Mouse (Mus musculus): ENCODE data around the gene Cc2d1b.

Cc2d1b gene

DNA sequence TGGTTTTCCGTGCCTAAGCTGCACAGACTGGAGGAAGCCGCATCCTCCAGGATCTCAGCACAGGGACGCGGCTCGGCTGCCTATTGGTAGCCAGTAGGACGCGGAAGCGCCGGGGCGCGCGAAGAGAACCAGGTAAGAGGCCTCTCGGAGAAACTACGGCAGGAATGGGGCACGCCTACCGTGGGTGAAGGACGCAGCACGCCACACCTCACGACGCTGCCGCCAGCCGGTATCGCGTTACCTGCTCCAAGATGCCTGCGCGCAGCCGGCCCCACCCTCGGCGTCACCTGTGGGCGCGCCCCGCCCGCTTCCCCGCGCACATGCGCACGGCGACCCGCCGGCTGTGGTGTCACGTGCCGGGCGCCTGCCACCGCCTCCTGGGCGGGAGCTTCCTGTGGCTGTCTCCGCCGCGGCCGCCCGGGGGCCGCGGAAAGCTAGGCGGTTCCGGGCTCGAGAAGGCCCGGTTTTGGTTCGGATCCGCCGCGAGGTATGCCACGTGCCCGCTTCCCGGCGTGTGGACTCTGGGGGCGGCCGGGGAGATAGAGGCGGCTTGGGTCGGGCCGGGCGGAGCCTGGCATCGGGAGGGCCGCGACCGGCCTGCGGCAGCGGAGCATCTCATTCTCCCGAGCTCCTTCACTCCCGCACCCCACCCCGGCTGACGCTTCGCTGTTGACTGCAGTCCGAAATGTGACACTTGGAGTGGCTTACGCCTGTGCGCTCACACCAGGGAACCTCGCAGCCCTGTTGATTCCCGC, at the start of gene Cc2d1b:
Gene Cc2d1b, plus strand, starts transcription at position 354 of the 755 bp plus-strand sequence.
- peak; percentile 92 for DNase-seq

DNA sequence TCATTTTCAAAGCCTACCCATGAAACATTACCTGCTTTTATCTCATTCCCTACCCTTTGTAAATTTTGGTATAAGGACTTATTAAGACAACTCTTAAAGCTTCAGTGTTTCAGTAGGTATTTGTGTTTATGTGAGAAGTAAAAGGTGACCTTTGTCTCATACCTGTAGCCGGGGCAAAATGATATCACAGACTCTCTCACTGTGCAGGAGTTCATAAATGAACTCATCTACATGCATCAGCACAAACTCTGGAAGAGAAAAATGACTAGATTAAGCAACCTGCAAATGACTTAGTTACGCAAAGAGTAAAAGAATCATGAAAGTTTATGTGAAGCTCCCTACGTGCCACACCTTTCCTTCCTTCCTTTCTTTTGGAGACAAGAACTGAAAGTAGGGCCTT, 47.1 kb upstream of the Cc2d1b start:
- no peak for DNase-seq

DNA sequence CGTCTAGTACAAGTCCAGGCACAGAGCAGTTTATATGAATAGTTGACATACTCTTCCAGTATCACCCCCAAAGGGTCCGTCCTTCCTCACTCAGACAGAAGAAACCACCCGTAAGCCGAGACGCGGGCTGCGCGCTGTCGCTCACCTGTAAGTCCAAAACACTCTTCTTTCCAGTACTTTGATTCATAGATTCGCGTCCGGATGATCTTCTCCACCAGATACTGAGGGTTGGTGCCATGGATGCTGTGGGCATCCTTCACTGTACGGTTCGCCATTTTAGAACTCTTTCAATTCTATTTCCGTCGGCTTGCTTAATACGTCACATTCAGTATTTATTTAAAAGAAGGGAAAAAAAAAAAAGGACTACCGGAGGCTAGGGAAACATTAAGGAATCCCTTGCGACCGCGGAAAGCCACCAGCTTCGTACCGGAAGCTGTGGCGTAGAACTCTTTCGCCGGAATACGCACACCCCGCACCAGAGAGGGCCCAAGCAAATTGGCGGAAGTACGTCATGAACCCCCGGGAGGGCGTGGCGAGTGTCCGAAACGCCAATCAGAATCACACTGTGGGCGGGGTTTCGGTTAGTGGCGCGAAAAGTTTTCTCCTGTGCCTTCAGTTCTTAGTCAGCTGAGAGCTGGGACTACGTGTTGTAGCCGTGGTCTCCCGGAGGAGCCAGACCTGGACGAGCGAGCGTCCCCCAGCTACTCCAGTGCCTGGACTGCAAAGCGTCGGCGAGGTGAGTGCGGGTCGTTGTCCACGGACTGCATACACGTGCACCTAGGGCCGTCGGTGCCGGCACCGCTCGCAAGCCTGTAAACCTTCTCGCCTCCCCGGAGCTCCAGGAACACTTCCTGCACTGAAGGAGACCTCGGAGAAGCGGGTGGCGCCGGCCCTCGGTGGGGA, 40.6 kb upstream of the Cc2d1b start, which contains the start of the genes Prpf38a and Orc1:
Gene Prpf38a, minus strand, starts transcription at position 497 of the 903 bp plus-strand sequence.
Gene Orc1, plus strand, starts transcription at position 584 of the 903 bp plus-strand sequence.
- peak; percentile 96 for DNase-seq

DNA sequence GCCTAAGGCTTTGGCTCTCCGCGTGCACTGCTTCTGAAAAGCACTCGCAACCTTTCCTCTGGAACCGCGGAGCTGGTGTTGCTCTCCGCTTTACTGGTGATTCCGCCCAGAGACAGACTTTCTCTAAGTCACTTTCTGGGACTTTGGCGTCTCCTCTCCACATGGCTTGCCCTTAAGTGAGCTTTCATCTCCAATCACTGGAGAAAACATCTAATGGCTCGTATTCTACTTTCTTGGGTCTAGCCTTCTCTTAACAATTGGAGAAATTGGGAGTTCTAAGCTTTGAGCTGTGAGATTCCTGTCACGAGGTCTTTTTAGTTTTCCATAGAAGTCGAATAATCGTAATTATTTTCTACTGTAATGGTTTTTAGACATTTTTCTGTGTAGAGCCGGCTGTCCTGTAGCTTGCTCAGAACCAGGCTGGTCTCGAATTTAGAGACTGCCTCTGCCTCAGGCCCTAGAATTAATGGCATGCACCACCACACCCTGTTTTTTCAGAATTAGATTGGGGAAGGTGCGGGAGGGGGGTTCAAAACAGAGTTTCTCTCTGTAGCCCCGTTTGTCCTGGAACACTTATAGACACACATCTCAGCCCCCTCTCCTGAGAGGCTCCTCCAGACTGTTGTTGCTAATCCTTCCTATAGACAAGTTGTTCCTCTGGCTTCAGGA, 39.9 kb upstream of the Cc2d1b start:
- DNase-seq: no peak

DNA sequence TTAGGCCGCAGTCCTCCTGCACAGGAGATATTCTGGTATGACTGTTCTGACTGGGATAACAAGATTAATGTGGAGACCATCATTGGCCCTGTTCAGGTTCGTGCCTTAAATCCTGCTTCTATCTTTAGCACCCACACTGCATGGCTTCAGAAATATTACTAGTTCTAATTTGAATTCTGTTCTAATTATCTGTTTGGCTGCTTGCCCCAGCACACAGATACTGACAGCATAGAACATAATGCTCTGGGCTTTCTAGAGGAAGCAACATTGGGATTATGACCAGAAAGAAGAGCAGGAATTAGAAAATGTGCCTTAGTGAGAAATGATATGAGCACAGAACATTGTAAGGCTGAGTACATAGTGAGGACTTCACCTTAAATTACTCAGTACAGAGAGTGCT, 26.4 kb upstream of the Cc2d1b start:
- DNase-seq: peak; percentile 32

DNA sequence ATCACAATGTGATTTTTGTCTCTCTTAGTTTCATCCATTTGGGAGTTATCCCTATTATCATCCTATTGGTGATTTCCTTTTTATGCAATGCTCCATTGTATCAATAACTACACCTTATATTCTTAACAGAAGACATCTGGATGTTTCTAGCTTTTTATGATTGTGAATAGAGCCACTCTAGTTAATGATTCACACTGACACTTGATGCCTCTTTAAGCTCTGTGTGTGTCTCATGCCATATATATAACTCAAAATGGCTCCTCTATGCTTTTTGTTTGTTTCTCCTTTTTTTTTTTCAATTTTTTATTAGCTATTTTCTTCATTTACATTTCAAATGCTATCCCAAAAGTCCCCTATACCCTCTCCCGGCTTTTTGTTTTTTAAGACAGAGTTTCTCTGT, 24.0 kb upstream of the Cc2d1b start:
- no peak for DNase-seq

DNA sequence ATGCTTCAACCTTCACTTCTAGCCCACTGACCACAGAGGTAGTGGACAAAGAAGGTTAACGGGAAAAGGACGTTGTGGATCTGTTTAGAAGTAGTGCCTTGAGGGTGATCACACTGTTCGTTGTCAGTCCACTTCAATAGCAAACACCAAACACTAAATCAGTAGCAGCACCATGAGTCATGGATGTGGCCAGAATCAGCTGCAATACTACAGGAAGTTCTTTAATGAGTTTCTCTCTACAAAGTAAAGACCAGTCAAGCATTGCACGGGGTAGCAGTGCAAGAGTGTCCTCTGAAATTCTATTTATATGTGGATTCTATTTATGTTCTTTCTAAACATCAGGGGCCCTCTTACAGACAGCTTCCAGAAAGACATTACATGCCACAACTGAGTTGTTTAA, 21.4 kb upstream of the Cc2d1b start:
- DNase-seq: no peak

DNA sequence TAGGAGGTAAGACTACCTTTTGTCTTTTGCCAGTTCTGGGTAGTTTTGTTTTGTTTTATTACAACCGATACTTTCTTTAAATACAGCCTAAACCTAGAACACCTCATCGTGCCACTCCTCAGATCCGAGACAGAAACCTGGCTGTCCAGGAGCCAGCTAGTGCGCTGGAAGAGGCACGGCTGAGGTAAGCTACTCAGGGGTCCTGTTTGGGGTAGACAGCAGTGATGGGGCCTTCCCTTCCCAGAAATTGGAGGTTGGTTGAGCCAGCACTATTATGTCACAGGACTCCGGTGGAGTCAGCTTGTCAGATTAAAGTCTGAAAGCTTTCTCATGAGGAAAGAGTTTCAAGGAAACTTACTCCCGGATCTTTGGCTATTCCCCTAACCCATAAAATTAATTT, 17.9 kb upstream of the Cc2d1b start:
- DNase-seq: no peak

DNA sequence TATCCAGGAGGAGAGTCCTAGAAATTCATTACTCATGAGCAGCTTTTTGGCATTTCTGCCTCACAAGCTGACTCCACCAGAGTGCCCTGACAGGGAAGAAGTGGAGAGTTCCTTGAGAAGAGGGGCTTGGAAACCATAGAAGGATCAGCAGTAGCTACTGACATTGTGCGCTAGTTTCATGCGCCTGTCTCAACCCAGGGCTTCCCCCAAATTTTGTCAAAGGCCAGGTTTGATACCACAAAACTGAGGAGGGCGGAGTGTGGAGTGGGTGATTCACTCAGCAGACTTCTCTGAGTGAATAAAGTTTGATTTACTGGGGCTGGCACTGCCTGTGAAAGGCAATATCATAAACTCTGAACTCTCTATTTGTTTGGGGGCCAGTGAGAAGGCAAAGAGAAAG, 11.1 kb upstream of the Cc2d1b start:
- DNase-seq: no peak

DNA sequence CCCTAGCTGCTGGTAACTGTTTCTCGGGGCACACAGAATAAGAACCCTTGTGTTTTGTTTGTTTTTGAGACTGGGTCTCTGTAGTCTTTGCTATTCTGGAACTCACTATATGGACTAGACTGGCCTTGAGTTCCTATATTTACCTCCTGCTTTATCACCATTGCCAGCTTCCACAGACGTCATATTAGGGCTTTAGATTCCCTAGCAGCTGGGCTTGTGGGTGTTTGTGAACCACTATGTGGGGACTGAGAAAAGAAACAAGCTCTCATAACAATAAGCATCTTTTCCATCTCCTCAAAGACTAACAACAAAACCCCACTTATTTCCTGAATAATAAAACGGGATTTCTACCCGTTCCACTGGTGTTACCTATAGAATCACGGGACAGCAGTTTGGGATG, 8.8 kb upstream of the Cc2d1b start:
- no peak for DNase-seq

DNA sequence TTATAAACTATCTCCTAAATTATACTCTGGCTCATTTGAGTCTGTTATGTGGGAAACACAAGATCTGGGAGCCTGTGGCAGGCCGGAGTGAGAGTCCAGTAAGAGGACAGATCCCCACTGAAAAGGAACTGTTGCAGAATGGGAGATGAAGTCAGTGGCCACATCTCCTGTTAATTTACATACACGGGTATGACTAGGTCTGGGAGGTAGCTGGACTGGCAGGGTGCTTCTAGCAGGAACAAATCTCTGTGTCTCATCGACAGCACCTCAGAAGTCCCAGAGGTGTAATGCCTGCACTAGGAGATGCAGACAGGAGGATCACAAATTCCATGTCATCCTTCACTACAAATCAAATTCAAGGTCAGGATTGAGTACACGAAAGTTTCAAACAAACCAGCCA, 1.2 kb upstream of the Cc2d1b start:
- DNase-seq: peak; percentile 16

DNA sequence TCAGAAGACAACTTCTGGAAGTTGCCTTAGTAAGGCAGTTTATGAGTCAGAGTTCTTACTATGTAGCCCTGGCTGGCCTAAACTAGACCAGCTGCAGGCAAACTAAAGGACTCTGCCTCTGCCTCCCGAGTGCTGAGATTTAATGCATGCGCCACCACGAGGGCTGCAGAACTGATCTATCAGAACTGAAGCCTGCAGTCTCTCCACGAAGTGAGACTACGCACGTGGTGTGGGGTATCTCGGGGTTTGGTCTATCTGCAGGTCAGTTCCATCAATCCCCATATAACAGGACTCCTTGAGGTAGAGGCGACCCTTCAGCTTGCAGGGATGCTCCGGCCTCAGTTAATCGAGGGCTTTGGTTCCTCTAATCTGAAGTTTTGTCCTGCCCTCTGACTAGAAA, 575 bp upstream of the Cc2d1b start:
- no peak for DNase-seq

DNA sequence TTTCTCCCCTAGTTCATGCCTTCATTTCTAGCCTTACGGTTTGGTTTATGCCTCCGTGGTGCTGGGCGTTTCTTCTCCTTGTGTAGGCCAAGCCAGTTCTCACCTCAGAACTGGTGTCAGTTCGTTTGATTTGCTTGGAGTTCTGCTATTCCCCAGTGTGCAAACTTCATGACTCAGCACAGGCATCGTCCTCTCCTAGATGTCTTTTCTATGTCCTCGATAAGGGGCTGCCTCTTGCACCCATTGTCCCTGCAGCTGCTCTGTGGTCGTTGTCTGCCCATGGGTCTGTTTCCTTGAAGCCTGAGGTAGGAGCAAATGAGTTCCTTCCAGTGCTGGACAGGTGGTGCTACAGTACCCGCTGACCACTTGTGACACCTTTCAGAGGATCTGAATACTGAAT, 796 bp downstream of the Cc2d1b start:
- peak; percentile 15 for DNase-seq

DNA sequence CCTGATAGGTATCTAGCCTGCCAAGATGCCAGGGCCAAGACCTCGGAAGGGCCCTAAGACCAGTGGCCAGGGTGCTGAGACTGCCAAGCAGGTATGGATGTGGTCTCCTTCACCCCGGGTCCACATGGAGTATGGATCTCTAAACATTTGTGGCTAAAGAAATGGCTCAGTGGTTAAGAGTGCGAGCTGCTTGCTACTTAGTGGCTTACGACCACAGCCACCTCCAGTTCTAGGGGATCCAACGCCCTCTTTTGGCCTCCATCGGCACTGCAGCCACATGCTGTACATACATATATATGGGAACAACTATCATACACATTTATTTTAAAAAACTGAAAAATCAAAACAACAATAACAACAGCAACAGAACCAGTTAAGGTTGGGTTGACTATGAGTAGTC, 1.8 kb downstream of the Cc2d1b start:
- no peak for DNase-seq

DNA sequence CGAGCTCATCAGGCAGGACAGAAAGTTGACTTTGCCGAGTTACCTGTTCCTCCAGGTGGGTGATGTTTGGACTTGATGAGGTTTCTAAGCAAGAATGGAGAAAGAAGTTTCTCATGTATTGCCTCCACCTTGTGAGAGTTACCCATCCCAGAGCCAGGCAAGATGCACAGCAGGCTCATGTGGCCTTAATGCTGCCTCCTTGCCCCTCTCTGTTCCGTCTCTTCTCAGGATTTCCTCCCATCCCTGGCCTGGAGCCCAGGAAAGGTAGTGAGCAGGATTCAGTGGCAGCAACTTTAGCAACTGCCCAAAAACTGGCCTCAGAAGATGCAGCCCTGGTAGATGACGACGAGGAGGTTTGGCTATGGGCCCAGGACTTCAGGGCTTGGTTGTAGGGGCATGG, 7.3 kb downstream of the Cc2d1b start:
- no peak for DNase-seq

DNA sequence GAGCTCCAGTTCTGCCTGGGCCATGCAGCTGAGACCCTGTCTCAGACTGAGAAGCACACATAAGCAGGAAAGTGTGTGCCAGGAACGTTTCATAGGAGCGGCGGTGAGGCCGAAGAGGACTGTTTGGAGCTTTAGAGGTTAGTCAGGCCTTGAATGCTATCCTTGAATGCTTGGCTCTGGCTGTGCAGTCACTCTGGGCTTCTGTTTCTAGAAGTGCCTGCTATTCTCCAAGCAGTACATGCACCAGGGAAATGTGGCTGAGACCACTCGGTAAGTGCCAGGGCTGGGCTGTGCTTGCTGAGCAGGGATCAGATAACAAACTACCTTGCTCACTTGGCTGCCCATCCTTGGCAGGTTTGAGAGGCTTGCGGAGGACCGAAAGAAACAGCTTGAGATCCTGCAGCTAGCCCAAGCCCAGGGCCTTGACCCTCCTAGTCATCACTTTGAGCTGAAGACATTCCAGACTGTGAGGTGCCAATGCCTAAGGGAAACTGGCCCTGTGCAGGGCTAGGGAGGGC, 9.7 kb downstream of the Cc2d1b start:
- DNase-seq: no peak

DNA sequence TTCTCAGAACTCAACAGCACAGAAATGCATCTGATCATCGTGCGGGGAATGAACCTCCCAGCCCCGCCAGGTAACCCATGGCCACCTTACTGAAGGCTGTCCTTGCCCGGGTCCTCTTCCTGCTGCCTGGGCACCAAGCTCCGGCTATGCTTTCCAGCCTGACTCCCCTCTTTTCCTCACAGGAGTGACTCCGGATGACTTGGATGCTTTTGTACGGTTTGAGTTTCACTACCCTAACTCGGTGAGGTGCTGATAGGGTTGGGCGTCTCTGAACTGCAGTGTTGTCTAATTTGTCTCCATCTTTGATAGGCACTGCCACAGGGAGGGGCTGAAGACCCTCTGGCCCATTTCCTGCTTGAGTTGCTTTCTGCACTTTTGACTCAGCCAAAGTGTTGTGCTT, 10.4 kb downstream of the Cc2d1b start:
- DNase-seq: no peak

DNA sequence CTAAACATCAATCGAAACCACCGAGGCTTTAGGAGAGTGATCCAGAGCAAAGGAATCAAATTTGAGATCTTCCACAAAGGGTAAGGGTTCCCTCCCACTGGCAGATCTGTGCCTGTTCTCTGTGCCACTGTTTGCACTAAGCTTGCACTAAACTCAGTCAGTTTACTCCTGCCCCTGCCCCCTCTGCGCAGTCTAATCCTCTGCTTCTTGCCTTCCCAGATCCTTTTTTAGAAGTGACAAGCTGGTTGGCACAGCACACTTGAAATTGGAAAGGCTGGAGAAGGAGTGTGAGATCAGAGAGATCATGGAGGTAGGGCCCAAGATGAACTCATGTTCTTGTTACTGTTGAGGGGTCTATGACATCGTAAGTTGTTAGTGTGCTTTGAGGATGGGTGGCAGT, 11.9 kb downstream of the Cc2d1b start:
- no peak for DNase-seq

DNA sequence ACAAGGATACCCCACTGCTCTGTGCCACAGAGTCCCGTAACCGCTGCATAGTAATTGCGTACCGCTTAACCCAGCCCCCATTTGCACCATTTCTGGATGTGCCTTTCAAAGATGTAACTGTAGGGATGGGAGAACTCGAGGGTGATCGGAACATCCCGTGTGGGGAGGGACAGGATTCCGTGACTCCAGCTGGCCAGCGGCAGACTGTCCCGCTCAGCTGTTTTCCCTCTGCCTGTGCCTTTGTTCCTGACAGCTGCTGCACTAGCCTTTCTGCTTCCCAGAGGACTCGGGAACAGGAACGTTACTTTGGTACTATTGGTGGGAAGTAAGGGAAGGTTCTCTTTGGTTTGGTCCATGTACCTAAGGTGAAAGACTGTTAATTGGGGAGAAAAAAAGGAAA, 14.0 kb downstream of the Cc2d1b start:
- DNase-seq: no peak

DNA sequence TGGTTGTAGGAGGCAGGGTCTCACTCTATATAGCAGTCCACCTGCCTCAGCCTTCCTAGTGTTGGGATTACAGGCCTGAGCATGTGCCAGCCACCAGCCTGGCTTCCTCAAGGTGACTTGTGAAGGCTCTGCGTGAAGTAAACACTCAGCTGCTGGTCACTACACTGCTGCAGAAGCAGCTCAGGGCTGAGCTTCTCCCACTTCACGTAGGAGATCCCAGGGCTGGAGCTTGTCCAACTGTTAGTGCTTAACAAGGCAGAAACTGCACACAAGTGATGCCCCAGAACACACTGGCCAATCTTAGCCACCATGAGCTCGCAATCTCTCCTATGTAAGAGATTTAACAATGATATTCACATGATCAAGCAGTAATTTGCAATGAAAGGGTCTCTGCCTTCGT, 15.0 kb downstream of the Cc2d1b start:
- no peak for DNase-seq

DNA sequence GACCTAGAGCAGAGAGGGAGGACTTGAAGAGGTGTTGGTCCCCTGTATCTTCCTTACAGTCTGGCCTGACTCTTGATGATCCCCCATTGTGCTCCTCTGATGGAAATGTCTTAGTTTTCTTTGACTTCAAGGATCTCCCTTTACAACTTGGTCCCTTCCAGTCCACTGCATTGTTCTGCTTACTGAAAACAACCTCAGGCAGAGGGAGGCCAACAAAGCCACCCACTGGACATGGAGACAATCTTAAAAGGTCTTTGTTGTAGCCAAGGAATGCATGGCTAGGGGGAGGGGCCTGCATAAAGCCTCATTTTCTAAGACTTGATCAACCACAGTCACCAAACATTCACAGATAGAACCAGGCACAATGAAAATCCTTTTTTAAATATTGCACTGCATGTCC, 15.4 kb downstream of the Cc2d1b start:
- DNase-seq: no peak

DNA sequence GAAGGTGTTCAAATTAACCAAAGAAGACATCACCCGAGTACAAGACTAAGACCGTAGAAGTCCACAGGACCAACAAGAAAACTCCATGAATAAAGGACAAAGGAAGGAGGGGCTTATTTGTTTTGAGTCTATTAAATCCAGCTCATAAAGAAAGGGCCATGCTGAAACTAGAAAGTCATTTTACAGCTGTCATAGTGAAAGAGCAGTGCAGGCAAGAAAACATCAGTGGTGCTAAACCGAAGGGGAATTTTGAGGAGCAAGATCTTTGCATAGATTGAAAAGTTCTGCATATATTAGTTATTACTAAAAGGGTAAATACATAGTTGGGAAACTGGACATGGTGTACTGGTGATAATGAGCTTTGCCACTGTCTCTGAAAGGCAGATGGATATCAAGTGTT, 18.0 kb downstream of the Cc2d1b start:
- DNase-seq: no peak

DNA sequence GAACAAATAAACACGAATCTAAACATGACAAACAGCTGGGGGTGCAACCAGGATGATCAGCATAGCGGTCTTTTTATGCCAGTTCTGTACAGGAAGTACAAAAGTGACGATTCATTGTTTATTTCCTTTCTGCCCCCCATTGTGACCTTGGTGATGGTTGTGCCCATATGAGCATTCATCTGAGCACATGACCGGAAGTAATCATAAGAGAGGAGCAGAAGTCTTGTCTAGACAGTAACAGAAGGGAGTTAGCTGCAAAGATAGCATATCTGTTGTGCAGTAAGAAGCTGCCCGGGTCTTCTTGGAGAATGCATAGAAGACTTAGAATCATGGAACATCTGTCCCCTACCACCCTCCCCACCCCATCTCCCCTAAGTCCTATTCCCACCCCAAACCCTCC, 19.0 kb downstream of the Cc2d1b start:
- DNase-seq: no peak
